Mouse (Mus musculus): ENCODE measurements around the gene Mmp21. TPM values are rescaled to one million over a fixed set of nuclear protein-coding genes. Genes with fewer than 3 reads are reported as not detected.

The Mmp21 gene
- total and polyA plus RNA-seq, 3 experiments: 0.17 TPM; not detected in 2

- dilution Hi-C loops (cut with MboI; ENCODE audit: extremely low pct_ligation_motif_present, extremely low pct_unique_long_range_greater_than_20kb, low sequenced_read_pairs): no loop called here
- peak; percentile 84 for DNase-seq (ENCODE audit: extremely low read depth)
These were observed 43.0 kb downstream of the Mmp21 start for GRCm38 (mm10) chr7:133636738-133637352.

GRCm38 (mm10) chr7:133634932-133635650, 44.8 kb downstream of the Mmp21 start:
- dilution Hi-C loops (cut with MboI; ENCODE audit: extremely low pct_ligation_motif_present, extremely low pct_unique_long_range_greater_than_20kb, low sequenced_read_pairs): no loop called here
- Histone ChIP-seq H3K27ac (ENCODE audit: insufficient read depth, low read depth) (no peak overlapping the region), H3K27me3 (replicated peaks) (peaks cover 38% of the 10 kb centered on the region), H3K4me2 (ENCODE audit: insufficient read depth, low read depth, poor library complexity, severe bottlenecking) (no peak overlapping the region), H3K4me3 (replicated peaks in 1 of 3; ENCODE audit: low read depth in 2 of 3, low read length in 2 of 3, poor library complexity in 1 of 3) (no peak overlapping the region), H3K9me3 (replicated peaks; ENCODE audit: low read length) (no peaks in the 10 kb centered on the region), H3K36me3 (replicated peaks in 1 of 2; ENCODE audit: control insufficient read depth in 1 of 2, insufficient read depth in 1 of 2, low read length in 1 of 2) (peaks cover 2 to 8% of the 10 kb centered on the region in 2 experiments), H3K79me2 (replicated peaks; ENCODE audit: control insufficient read depth, extremely low read depth, insufficient read depth, poor library complexity, severe bottlenecking) (peaks cover 19% of the 10 kb centered on the region), H3K9ac (ENCODE audit: insufficient read depth, low read depth) (no peak overlapping the region), H3K4me1 (ENCODE audit: control insufficient read depth in 1 of 2, insufficient read depth in 2 of 2) (peaks cover 0 to 12% of the 10 kb centered on the region in 2 experiments; a peak in 2 of 4 replicates)
- no peak for DNase-seq (ENCODE audit: extremely low read depth)
- in situ Hi-C loops (cut with MboI; ENCODE audit: low pct_ligation_motif_present, low pct_unique_long_range_greater_than_20kb, low sequenced_read_pairs): no loop called here
- TF ChIP-seq RCOR1 (conservative IDR thresholded peaks at IDR 0.05; ENCODE audit: low read depth, low read length): no peak

More at GRCm38 (mm10) chr7:133636738-133637352, 43.0 kb downstream of the Mmp21 start:
- peaks cover 13 to 24% of the 10 kb centered on the region in 2 experiments for H3K36me3 ChIP-seq (replicated peaks in 1 of 2; ENCODE audit: control insufficient read depth in 1 of 2, insufficient read depth in 1 of 2, low read length in 1 of 2)
- peaks cover 0 to 12% of the 10 kb centered on the region in 2 experiments; a peak in 2 of 4 replicates for H3K4me1 ChIP-seq (ENCODE audit: control insufficient read depth in 1 of 2, insufficient read depth in 2 of 2)
- H3K4me3 ChIP-seq (replicated peaks in 1 of 3; ENCODE audit: low read depth in 2 of 3, low read length in 2 of 3, poor library complexity in 1 of 3): peak overlapping the region; percentile 60 to 92 (median 72)
- H3K27me3 ChIP-seq (replicated peaks): peaks cover 22% of the 10 kb centered on the region
- peak overlapping the region; percentile 58 for H3K4me2 ChIP-seq (ENCODE audit: insufficient read depth, low read depth, poor library complexity, severe bottlenecking)
- TF ChIP-seq NRF1 (IDR thresholded peaks at IDR 0.05; ENCODE audit: low read depth, low read length) (no peak), MXI1 (IDR thresholded peaks at IDR 0.05; ENCODE audit: low read depth, low read length) (no peak; the same call in 1 of the 2 replicates), ZNF384 (IDR thresholded peaks at IDR 0.05; ENCODE audit: low read depth, low read length) (peak; percentile 96), ZMIZ1 (IDR thresholded peaks at IDR 0.05; ENCODE audit: low read depth, low read length) (no peak), HCFC1 (IDR thresholded peaks at IDR 0.05; ENCODE audit: low read depth, low read length) (no peak), MAX (IDR thresholded peaks at IDR 0.05; ENCODE audit: low read length) (peak; percentile 36; the same call in 1 of the 2 replicates), CHD1 (IDR thresholded peaks at IDR 0.05; ENCODE audit: low read depth, low read length) (no peak), PAX5 (IDR thresholded peaks at IDR 0.05; ENCODE audit: low read length) (no peak), RAD21 (IDR thresholded peaks at IDR 0.05; ENCODE audit: low read depth, low read length) (peak; percentile 69), MAFK (IDR thresholded peaks at IDR 0.05; ENCODE audit: insufficient replicate concordance, low read length) (no peak), GABPA (IDR thresholded peaks at IDR 0.05; ENCODE audit: insufficient replicate concordance, low read depth, low read length) (no peak), IRF4 (IDR thresholded peaks at IDR 0.05; ENCODE audit: low read depth, low read length) (peak; percentile 54; the same call in 1 of the 2 replicates), NELFE (IDR thresholded peaks at IDR 0.05; ENCODE audit: low read depth, low read length) (no peak), ELF1 (IDR thresholded peaks at IDR 0.05; ENCODE audit: low read depth, low read length) (0 out of 2 replicates have a peak, but pooled peaks have one; percentile 22), JUND (conservative IDR thresholded peaks at IDR 0.05; ENCODE audit: low read depth, low read length) (0 out of 2 replicates have a peak, but pooled peaks have one; percentile 17), MAZ (IDR thresholded peaks at IDR 0.05; ENCODE audit: low read depth, low read length) (no peak), SMC3 (IDR thresholded peaks at IDR 0.05; ENCODE audit: low read depth, low read length) (peak; percentile 53), EP300 (IDR thresholded peaks at IDR 0.05; ENCODE audit: low read length) (no peak), KAT2A (IDR thresholded peaks at IDR 0.05; ENCODE audit: insufficient replicate concordance, low read length) (no peak), USF1 (IDR thresholded peaks at IDR 0.05; ENCODE audit: low read depth, low read length) (no peak), UBTF (IDR thresholded peaks at IDR 0.05; ENCODE audit: low read depth, low read length) (no peak), ZC3H11A (IDR thresholded peaks at IDR 0.05; ENCODE audit: low read depth, low read length) (no peak), CTCF (conservative IDR thresholded peaks at IDR 0.05 in 1 of 2, IDR thresholded peaks at IDR 0.05 in 1 of 2; ENCODE audit: low read depth in 2 of 2, low read length in 2 of 2) (peak; percentile 69 to 74), MYC (IDR thresholded peaks at IDR 0.05; ENCODE audit: low read depth, low read length) (peak; percentile 52; the same call in 1 of the 2 replicates), ZKSCAN1 (IDR thresholded peaks at IDR 0.05; ENCODE audit: borderline replicate concordance, low read depth, low read length) (no peak), SIN3A (IDR thresholded peaks at IDR 0.05; ENCODE audit: low read length) (no peak)
- H3K27ac ChIP-seq (ENCODE audit: insufficient read depth, low read depth): peak overlapping the region; percentile 56
- in situ Hi-C loops (cut with MboI; ENCODE audit: low pct_ligation_motif_present, low pct_unique_long_range_greater_than_20kb, low sequenced_read_pairs): no loop called here
- peak overlapping the region; percentile 90 for H3K9ac ChIP-seq (ENCODE audit: insufficient read depth, low read depth)
- H3K79me2 ChIP-seq (replicated peaks; ENCODE audit: control insufficient read depth, extremely low read depth, insufficient read depth, poor library complexity, severe bottlenecking): peaks cover 19% of the 10 kb centered on the region
- no peaks in the 10 kb centered on the region for H3K9me3 ChIP-seq (replicated peaks; ENCODE audit: low read length)

Measured in CH12.LX (cell line).